Mouse (Mus musculus) T-helper 17 cell (primary cell): ENCODE measurements around the gene Otulin.

Source experiments
- in situ Hi-C, 2 experiments: fragments of 300-600 bp; cut with MboI, MseI; formaldehyde crosslinking; loops; 1 replicate in 1 of 2; 2 replicates in 1 of 2; pipeline ENCODE4 v1.15.1; 2025; ENCODE audit warnings: high pct_unique_total_duplicates in 2 of 2

The Otulin gene

DNA sequence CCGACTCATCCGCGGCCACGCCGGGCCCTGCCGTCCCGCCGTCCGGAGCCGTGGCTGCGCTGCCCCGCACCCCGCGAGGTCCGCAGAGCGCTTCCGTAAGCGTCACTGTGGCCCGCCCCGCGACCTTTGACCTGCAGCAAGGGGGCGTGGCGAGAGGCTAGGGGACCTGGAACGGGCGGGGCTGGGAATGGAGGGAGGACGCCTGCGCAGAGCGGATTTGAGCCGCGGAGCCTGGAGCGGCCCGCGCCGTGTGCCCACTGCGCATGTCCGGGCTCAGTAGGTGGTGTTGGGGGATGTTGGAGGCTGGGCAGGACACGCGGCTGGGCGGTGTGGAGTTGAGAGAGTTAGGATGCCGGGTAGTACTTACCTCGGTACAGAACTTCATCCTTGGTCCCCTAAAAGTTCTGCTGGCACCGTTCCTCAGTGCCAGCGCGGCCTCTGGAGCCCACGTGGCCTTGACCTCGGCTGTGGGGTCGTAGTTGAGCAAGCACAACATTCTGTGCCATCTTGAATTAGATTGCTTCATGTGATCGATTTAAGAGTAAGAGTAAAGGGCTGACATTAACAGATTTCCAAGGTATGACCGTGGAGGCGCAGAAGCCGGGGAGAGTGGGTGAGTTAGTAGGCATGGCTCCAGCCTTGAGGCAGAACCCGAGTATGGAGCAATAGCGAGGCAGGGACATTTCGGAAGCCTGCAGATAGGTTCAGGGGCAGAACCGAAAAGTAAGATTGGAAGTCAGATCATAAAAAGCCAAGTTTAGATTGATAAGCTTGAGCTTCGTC is at the start of gene Otulin:
TSS of gene Otulin (minus strand) at position 93 of the 783 bp plus-strand sequence.
- in situ Hi-C loops: loop anchor here in 1 of 2 experiments (25.0 kb wide), 1 partner anchor 1643 kb away; the partner anchor contains the start of gene Zfp622

DNA sequence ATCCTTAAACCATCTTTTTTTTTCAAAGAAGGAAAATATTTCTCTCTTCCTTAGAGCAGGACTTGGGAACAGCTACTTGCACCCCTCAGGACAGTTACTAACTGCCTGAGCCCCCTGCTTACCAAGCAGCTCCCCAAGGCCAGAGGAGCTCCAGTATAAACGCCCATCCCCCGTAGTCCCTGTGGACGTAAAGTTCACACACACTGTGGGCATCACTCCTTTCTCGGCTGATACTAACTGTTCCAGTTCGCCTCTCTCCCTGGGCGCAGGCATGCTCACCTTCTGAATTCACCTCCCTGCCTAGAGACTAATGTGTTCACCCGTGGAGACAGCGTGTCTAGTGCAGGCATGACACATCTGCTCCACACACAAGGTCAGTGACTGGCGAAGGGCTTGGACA is 48.0 kb upstream of the Otulin start:
- in situ Hi-C loops: no loop called here

DNA sequence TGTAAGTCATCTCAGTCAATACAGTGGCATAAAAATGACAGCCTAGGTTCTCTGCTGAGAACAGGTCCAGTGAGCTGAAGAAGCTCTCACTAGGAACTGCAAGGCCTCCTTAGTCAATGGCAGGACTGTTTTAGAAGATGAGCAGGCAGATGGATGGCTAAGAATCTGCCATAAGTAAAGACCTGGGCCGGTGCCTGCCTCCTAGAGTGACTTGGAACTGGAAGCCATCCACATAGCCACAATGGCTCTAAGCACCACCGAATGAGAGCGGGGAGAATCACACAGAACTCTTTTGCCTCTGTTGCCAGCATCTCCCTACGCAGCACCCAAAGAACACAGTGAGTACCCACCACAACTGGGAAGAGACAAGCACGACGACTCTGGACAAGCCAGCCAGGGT is 47.3 kb upstream of the Otulin start:
- in situ Hi-C loops: no loop called here

DNA sequence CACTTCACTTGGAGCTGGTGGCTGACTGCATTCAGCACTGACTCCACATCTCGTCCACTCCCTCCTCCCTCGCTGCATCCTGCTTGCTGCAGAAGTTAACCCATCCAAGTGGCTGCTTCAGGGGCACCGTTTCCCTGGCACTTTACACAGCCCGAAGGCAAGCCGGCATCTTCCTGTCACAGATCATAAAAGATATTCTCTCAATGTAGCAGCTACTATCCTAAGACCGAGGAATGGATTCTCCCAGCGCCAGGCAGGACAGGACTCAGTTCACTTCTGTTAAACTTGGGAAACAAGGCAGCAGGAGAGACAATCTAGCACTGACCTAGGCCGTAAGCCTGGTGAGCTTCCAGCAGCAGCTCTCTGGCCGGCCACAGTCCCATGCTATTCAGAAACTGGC is 45.7 kb upstream of the Otulin start:
- in situ Hi-C loops: no loop called here

DNA sequence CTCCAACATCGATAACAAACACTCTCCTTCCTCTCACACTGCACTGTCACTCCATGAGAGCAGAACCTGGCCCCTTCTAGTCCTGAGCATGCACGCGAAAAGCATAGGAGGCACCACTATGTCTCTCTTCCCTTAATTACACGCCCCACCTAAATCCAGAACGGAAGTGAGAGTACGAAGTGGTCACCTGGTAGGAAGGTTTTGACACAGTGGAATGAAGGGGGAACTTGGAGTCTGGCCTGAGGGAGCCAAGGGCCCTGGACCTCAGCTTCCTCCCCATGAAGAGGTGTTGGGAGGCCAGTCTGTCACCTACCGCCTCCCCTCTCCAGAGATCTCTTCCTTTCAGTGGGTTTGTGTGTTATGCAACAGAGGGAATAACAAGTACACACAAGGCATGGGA is 44.6 kb upstream of the Otulin start:
- in situ Hi-C loops: no loop called here

DNA sequence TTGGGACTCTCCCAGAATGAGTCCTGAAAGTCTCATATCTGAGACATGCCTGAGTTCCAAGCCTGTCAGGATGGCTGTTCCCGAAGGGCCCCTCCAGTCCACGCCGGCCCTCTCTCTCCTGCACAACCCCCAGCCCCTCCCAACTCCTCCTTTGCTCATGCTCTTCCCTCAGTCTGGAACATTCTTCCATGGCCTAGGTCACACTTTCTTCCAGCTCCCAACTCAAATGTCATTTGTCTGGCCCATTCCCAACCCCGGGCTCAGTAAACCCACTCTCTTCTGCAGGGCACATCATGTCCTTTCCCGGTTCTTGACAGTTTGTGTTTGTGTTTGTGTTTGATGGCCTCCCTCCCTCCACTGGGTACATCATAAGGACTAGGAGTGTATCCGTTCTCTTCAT is 43.5 kb upstream of the Otulin start:
- in situ Hi-C loops: no loop called here

DNA sequence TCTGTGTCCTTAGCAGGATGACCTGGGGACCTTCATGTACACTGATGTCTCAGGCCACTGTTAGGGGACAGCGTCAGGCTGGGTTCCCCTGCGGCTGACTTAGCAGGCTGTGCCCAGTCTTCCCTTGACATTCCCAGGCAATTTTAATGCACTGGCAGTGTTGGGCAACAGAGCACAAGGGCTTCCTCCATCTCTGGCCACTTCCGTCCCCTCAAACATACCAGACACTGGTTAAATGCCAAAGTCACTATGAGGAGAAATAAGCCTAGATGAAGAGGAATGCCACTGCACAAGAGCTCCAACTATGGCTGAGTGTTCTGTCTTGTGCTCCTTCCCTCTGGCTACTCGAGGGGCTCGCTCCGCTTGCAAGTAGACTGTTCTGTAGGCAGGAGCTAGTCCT is 42.7 kb upstream of the Otulin start:
- in situ Hi-C loops: no loop called here

DNA sequence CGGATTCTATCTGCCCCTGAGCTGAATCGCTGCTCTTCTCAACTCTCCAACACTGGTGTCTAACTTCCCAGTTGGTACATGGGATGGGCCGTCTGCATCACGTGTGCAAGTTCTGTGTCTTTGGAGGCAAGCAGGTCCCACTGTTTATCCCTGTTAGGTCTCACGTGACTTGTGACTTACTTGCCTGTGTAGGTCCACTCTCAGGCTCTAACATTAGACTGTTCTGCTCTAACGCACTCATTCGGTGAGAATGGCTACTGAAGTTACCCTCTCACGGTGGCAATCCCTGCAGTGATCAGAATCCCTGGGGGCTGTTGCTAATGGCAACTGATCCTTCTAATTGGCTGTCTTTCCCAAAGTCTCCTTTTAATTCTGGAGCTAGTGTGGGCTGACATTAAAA is 41.8 kb upstream of the Otulin start:
- in situ Hi-C loops: no loop called here

DNA sequence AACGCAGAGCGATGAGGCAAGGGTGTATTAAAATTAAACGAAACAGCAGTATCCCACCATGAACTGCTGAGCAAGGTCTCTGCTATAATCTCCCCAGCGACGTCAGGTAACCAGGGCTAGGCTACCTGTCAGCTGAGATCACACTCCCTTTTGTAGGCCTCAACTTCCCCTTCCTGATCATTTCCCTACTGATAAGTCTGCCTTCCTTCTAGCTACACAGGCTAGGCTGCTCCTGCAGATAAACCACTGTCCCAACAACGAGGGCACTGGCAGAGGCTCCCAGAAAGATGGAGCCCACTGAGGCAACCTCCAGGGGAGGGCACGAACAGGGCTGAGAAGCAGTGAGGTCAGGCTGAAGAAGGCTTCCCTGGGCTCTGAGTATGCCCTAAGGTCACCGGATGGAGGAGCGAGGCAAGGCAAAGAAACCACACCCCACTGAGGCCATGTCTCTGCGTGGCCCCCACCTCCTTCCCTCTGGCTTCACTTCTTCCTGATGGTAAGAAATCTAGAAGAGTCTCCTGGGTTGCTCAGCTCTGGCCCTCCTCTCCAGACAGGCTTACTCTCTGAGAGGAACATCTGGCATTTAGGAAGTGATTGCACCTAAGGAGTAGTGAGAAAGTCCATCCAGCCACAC is 41.2 kb upstream of the Otulin start:
- in situ Hi-C loops: no loop called here

DNA sequence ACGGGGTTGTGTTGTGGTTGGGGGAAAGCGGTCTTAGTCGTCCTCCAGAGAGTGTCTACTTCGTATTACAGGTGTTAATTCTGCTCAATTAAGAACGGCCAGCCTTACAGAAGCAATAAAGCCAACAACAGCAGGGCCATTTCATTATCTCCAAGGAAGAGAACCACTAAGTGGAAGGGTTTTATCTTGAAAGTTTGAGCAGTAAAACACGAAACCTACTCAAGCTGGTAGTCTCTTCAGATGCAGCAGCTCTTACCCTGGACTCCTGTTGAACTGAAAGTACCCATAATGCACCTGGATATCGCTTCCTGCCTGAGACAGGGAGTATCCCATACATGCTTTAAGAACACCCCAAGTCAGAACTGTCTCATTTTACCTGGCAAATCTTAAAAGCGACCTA is 40.2 kb upstream of the Otulin start:
- in situ Hi-C loops: no loop called here

DNA sequence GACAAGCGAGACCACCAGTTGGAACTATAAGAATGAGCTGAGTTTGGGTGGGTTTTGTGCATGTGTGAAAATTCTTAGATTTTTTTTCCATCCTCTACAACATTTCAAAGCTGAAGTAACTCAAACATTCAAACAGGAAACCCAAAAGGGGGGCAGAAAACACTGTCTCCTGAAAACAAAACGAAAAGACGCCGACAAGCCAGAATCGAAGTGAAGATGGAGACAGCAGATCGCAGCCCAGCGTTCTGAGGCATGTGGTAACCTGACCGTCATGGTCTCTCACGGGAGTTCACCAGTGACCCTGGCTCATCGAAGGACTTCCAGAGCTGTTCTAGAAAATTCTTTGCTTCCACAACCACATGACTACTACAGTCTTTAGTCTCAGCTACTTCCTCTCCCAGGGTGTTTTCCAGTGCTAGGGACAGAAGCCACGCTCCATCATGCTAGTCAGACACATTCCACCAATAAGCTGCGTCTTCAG is 39.5 kb upstream of the Otulin start:
- in situ Hi-C loops: no loop called here

DNA sequence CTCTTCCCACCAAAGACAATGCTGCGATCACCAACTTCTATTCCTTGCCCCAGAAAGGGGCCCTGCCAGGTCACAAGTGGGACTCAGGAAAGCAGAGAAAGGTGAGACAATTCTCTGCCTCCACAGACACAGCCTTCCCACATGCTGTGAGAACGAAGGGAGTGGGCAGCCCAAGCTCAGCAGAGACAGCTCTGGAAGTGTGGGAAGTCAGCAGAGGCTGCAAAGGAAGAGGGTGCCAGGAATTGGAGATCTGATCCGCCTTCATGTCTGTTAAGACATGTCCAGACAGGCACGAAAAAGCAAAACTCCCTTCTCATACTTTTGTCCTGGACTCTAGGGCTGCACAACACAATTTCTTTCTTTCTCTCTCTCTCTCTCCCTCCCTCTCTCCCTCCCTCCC is 38.8 kb upstream of the Otulin start:
- in situ Hi-C loops: no loop called here

DNA sequence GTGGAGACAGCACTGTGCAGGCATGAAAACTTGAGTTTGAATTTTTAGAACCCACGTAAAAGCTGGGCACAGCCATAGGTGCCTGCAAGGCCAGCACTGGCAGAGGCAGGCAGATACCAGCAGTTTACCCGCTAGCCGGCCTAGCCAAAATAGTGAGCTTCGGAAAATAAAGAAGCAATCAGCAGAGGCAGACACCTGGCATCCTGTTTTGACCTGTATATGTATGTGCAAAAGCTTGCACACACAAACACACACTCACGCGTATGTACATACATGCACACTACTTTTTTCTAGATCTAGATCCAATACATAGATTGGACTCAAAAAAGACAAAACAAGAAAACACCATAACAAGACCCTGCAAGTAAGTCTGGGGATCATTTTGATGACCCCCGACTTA is 38.1 kb upstream of the Otulin start:
- in situ Hi-C loops: no loop called here

DNA sequence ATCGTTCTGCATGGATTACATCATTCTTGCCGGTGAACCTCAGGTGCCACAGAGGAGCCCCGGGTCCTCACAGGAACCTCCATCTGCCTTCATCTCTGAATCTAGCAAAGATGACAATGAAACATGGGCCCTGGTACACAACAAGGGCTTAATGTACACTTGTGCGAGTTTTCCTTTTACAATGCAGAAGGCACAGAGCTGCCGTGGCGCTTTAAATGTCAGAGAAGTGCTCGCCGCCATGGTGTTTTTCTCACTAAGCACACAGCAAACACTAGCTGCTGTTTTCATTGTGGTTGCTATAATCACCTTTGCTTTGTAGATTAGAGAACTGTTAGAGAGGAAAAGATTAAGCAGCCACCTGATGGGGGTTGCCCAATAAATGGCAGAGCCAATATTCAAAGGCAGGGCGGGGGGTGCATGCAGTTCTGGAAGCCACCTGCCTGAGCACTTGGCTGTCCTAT is 37.5 kb upstream of the Otulin start:
- in situ Hi-C loops: no loop called here

DNA sequence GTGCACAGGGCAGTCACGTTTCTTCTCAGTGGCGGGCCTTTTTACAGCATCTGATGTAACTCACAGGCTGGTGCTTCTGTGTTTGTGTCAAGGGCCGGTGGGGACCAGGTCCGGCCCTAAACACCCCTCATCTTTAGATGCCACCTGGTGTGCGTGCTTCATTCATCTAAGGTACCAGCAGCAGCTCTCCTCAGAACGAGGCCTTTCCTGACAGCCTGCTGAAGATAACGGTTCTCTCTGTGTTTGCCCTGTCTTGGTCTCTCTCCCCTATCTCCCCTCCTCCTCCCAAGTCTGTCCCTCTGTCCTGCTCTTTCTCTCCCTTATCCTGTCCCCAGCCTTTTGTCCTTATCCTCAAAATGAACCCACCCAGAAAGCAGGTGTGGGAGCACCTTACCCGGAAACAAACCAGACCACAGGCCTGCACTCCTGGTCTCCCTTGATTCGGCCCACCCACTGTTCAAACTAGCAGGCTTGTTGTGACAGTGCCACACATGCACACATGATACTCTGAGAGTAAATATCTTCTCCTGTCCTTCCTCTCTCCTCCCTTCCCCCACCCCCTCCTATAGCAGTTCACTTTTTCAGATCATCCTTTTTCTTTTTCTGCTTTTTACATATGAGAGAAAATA is 36.5 kb upstream of the Otulin start:
- in situ Hi-C loops: no loop called here

DNA sequence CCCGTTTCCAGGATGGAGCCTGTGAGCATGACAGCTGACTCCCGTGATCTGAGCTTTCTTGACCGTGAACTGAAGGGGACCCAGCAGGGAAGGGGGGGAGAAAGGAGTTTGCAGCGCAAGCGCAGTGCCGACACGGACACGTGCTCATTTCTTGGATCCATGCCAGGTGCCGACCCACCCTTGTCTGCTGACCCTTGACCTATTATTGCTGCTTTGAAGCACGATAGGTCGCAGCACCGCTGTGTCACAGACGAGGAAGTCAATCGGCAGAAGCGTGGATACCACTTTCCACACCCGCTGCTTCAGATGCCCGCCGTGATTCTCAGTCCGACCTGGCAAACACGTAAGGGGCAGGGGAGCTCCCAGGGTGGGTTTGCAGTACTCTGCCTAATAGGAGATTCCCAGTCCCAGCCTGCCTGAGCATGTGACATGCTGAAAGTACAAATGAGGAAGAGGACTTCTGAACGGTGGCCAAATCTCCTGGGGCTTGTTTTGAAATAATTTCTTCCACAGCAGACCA is 35.0 kb upstream of the Otulin start:
- in situ Hi-C loops: no loop called here

DNA sequence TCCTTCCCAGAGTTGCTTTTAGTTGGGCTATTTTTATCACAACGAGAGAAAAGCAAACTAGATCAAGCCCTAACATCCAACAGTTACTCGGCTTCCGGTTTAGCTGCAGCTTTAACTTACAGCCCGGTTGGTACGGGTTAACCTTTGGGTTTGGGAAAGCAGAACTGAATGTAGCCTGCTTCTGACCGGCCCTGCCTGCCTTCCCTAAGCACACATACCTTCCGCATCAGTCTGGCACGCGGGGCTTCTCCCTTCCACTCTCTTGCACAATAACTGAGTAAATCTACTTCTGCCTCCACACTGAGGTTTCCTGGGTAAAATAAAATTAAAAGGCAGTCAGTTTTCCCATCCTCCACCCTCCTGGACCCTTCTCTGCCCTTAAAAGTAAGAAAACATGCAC is 33.6 kb upstream of the Otulin start:
- in situ Hi-C loops: no loop called here

DNA sequence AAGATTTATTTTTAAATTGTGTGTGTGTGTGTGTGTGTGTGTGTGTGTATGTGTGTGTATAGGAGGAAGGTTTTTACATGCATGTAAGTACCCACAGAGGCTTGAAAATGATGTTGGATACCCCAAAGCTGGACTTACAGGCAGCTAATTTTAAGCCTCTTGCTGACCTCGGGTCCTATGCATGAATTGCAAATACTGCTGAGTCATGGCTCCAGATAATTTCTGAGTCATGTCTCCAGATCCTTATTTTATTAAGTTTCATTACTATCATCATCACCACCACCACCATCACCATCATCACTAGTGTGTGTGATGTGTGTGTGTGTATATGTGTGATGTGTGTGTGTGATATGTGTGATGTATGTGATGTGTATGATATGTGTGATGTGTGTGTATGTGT is 32.2 kb upstream of the Otulin start:
- in situ Hi-C loops: no loop called here

DNA sequence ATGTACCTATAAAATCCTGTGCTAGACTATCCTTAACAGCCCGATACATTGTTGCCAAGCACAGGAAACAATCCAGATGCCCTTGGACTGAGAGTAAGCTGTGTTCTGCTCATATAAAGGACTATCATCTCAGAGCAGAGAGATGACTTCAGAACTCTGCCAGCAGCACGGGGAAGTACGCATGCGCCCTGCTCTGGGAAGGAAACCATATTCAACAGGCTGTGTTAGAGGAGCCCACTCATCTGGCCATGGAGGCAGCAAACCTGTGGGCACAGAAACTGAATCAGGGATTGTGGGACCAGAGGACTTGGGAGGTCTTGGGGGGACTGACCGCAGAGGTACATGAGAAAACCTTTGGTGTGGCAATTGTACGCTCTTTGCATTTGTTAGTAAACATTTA is 31.2 kb upstream of the Otulin start:
- in situ Hi-C loops: no loop called here

DNA sequence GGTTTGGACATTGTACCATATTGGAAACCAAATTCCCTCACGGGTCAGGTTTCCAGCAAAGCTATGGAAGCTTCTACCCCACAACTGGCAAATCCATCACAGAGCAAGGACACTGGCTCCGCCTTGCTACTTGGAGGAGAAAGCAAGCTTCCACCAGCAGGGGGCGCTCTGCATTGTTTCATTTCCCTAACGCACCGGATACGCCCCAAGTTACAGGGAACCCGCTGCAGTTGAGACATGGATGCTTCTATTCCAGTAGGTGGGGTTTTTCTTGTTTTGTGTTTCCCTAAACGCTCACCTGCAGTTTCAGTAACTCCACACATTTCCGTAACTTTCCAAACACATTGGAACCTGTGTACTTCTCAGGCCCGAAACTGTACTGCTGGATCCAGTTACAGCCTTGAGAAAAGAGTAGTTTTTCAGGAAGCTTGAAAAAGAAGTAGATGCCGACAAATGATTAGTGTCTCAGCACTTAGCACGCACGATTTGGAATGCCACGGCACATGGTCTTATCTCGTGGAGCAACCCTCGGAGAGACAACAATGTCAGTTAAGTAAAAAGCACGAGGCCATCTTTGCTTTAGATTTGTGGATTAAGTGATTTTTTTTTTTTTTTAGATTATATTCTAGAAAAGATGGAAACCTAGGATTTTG is 29.2 kb upstream of the Otulin start:
- in situ Hi-C loops: loop anchor here (5.0 kb wide), 1 partner anchor 58 kb away; no protein-coding TSS in a partner anchor

DNA sequence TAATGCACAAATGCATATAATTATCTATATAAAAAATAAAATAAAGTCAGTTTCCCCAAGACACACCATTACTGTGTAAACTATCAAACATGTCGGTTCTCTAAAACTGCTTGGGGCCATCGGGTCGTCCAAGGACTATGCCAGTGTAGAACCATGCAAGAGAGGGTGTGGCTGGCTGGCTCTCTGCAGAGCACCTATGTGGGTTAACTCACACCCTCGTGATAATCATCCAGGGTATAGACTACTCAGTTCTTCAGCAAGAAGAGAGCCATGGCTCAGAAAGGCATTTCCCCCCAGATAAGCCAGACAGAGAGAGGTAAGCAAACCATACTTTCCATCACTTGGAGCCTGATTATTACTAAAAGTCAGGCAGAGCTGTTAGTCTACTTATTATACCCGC is 28.6 kb upstream of the Otulin start:
- in situ Hi-C loops: loop anchor here (5.0 kb wide), 1 partner anchor 58 kb away; no protein-coding TSS in a partner anchor

DNA sequence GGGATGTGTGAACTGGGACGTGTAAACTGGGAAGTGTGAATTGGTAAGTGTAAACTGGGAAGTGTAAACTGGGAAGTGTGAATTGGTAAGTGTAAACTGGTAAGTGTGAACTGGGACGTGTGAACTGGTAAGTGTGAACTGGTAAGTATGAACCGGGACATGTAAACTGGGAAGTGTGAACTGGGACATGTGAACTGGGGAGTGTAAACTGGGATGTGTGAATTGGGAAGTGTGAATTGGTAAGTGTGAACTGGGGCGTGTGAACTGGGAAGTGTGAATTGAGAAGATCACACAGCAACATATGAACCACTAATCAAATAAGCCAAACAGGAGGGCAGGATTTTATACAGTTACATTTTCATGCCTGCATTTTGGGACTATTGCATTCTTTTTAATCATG is 27.9 kb upstream of the Otulin start:
- in situ Hi-C loops: loop anchor here (5.0 kb wide), 1 partner anchor 59 kb away; no protein-coding TSS in a partner anchor
